Mouse (Mus musculus): ENCODE data around the gene Vmn1r232. TPM values are rescaled to one million over a fixed set of nuclear protein-coding genes. Genes with fewer than 3 reads are reported as not detected.

The Vmn1r232 gene
- total RNA-seq (2023): not detected

GRCm38 (mm10) chr17:20919614-20920013, at the start of gene Vmn1r232:
Vmn1r232 (minus strand) TSS chr17:20919714.

GRCm38 (mm10) chr17:20944985-20945891, 25.7 kb upstream of the Vmn1r232 start, which contains the start of gene Ppp2r1a:
Ppp2r1a (plus strand) TSS chr17:20945311.

GRCm38 (mm10) chr17:20904991-20905390, 14.5 kb downstream of the Vmn1r232 start, which contains the start of gene Vmn1r231:
Vmn1r231 (minus strand) TSS chr17:20905091.

Other genes with a start within 250 kb of the Vmn1r232 start
- gene Vmn1r226, start 236.9 kb downstream of the Vmn1r232 start, total RNA-seq (2023): not detected
- not detected for gene Vmn1r227, start 189.9 kb downstream of the Vmn1r232 start, total RNA-seq (2023)
- not detected for gene Vmn1r228, start 133.6 kb downstream of the Vmn1r232 start, total RNA-seq (2023)
- gene Vmn1r229, start 108.2 kb downstream of the Vmn1r232 start, total RNA-seq (2023): under 1 TPM; 0.06 TPM
- not detected for gene Vmn1r230, start 79.3 kb downstream of the Vmn1r232 start, total RNA-seq (2023)
- gene Vmn1r231, start 14.6 kb downstream of the Vmn1r232 start, total RNA-seq (2023): not detected
- gene Ppp2r1a, start 25.6 kb upstream of the Vmn1r232 start, total RNA-seq (2023): 100 to 1,000 TPM; 277 to 298 TPM
- not detected for gene Vmn1r233, start 76.8 kb upstream of the Vmn1r232 start, total RNA-seq (2023)
- 10 to 100 TPM; 17.9 to 21.7 TPM for gene Zfp160, start 89.2 kb upstream of the Vmn1r232 start, total RNA-seq (2023)

All from B cell, adult 67 days (primary cell).